Mouse (Mus musculus) heart, postnatal 0 days (tissue): ENCODE results near the gene Xrcc4.

ENCODE experiments used
- CTCF ChIP-seq: IDR thresholded peaks from 2 replicates; pipeline ENCODE4 v1.5.1; 2016; ENCODE audit warnings: antibody characterized with exemption, control low read depth, low read depth
- EP300 ChIP-seq: IDR thresholded peaks from 2 replicates; pipeline ENCODE4 v1.6.1; 2016; ENCODE audit warnings: antibody characterized with exemption, low read depth

GRCm38 (mm10) chr13:90101514-90101913, 12.1 kb upstream of the Xrcc4 start:
- TF ChIP-seq CTCF (no peak), EP300 (no peak)
